9 mouse cellular contexts compared by ENCODE assay signal in the genomic region with DNA sequence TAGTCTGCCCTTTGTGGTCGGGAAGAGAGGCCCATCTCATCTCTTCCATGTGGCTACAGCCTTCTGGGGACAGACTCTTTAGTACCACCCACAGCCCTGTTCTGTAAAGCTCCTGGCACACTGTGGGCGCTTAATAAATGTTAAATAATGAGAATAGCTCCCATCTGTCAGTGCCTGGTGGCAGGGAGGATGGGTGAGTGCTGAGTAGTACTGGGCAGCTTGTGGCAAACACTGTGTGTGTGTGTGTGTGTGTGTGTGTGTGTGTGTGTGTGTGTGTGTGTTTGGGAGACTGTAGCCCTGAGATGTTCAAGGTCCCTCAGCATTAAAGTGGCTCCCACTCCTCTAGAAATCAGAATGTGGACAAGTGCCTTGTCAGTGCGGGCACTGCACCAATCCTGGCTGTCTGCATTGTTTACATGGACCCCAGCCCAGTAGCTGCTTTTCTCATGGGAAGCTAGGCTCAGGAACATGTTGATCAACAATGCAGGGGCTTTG.
DNase-seq lines count a peak whose midpoint lies in the region.
"Had no signal": no experiment of that assay in that cellular context is flagged by ENCODE, and none has a peak within 500 bp of the region (broad histone marks: within the 10 kb centered on the region; RNA-seq: fewer than 3 reads in every experiment).

No protein-coding gene starts in this region.

- no peak overlapping the region for H3K27ac ChIP-seq in embryonic facial prominence, embryonic 10.5 days (replicated peaks)

- intact Hi-C loops in left cerebral cortex, postnatal 14 days (cut with DNase I): no loop called here

- WGBS in embryonic facial prominence, embryonic 10.5 days: 80% methylated on average over 3 of the region's 3 CpGs

- peak; percentile 4 for DNase-seq in adrenal gland, postnatal 14 days
- no peak for DNase-seq in adrenal gland, postnatal 10 days
- DNase-seq in left cerebral cortex, postnatal 14 days (ENCODE audit: low spot score in 2 of 2): peak; percentile 38 to 39
- DNase-seq in left cerebral cortex, adult 9 months (ENCODE audit: low spot score in 2 of 2): no peak
- DNase-seq in cerebellum, adult 9-11 months: peak; percentile 85
- peak; percentile 51 to 62 for DNase-seq in layer of hippocampus, postnatal 10 days (ENCODE audit: low spot score in 2 of 2)
- DNase-seq in urinary bladder, postnatal 14 days (ENCODE audit: low spot score): no peak
- no peak for DNase-seq in embryonic facial prominence, embryonic 10.5 days (ENCODE audit: low spot score)

- no peaks in the 10 kb centered on the region for H3K9me3 ChIP-seq in embryonic facial prominence, embryonic 10.5 days

- H3K36me3 ChIP-seq in embryonic facial prominence, embryonic 10.5 days (replicated peaks): no peaks in the 10 kb centered on the region
- H3K36me3 ChIP-seq: G1E had no signal

- H3K4me3 ChIP-seq in embryonic facial prominence, embryonic 10.5 days: no peak overlapping the region

- no peaks in the 10 kb centered on the region for H3K27me3 ChIP-seq in embryonic facial prominence, embryonic 10.5 days (replicated peaks; ENCODE audit: low read depth, poor library complexity, severe bottlenecking)

- H3K4me1 ChIP-seq in embryonic facial prominence, embryonic 10.5 days: 0 out of 2 replicates have a peak, but pooled peaks cover 5% of the 10 kb centered on the region

Comparison
In these comparisons a context has a peak if more than half of its experiments do, and no peak if none do; other contexts are left out.
1. DNase-seq: peak in adrenal gland, postnatal 14 days (single experiment), left cerebral cortex, postnatal 14 days (2 of 2), cerebellum, adult 9-11 months (single experiment) and layer of hippocampus, postnatal 10 days (2 of 2); none in adrenal gland, postnatal 10 days (single experiment), left cerebral cortex, adult 9 months (0 of 2), urinary bladder, postnatal 14 days (single experiment) and embryonic facial prominence, embryonic 10.5 days (single experiment).